Mouse (Mus musculus) stomach, postnatal 0 days (tissue): ENCODE results near the gene Epsti1.

Experiments used
- CTCF ChIP-seq: IDR thresholded peaks from 2 replicates; pipeline ENCODE4 v1.5.1; 2016; ENCODE audit warnings: antibody characterized with exemption, low read depth, mild to moderate bottlenecking, moderate library complexity
- EP300 ChIP-seq: optimal IDR thresholded peaks from 2 replicates; pipeline ENCODE3; 2016; ENCODE audit warnings: antibody characterized with exemption

DNA sequence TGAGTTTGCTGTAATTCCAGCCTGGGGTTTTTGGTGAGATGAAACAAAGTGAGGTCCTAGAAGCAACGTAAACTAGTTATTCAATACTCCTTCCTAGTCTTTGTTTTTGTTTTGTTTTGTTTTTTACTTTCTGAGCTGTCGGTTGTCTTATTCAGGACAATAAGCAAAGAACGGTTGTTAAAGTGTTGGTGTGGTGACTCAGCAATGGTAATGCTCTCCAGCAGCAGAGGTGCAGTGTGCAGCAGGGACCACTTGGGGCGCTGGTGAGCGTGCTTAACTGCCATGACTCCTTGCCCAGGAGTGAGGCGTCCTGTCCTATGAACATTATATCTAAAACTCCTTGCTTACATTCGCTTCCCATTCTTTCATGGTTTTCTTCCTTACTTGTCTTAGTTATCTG lies 14.1 kb upstream of the Epsti1 start:
- TF ChIP-seq CTCF (0 out of 2 replicates have a peak, but pooled peaks have one; percentile 22), EP300 (no peak)
